Mouse (Mus musculus) liver, embryonic 14.5 days (tissue): ENCODE data around the gene Cldn24.

Experiments
- CTCF ChIP-seq: IDR thresholded peaks from 2 replicates; pipeline ENCODE4 v1.5.1; 2016; ENCODE audit warnings: antibody characterized with exemption, low read depth, control low read depth
- EP300 ChIP-seq: IDR thresholded peaks from 2 replicates; pipeline ENCODE4 v1.6.1; 2016; ENCODE audit warnings: antibody characterized with exemption, low read depth

DNA sequence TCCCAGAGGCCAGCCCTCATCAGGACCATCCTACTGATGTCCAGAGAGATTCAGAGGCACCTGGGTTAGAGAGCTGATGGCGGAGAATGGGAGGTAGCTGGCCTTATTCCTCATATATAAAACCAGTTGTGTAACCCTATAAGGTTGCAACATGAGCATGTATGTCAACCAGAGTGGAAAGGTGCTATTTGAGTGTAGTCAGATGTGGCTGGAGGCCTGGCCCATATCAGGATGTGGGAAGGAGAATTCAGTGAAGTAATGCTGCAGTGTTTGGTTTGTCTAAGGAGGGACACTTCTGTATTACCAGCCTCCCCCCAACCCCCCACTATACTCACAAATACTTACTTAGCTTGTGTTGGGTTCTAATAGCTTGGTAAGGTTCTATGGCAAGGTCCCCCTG is 17.7 kb upstream of the Cldn24 start:
- TF ChIP-seq CTCF = no peak
- no peak for TF ChIP-seq EP300
